Mouse (Mus musculus) embryonic facial prominence, embryonic 11.5 days (tissue): ENCODE measurements around the gene Tmem232. TPM values are rescaled to one million over a fixed set of nuclear protein-coding genes. Genes with fewer than 3 reads are reported as not detected.

Source experiments
- ATAC-seq: fragments of 200-750 bp; cut with Nextera tagmentation; replicated peaks from 2 replicates; pipeline ENCODE4 v1.8.0; 2017; ENCODE audit warnings: low read depth; ENCODE audit not compliant: insufficient number of reproducible peaks, low FRiP score, low TSS enrichment
- DNase-seq: peaks from one replicate; pipeline ENCODE4 v3.0.0-alpha.2; 2015; ENCODE audit warnings: low spot score
- H3K27ac ChIP-seq: fragments of 300-500 bp; sonication (generic); replicated peaks from 2 replicates; pipeline ENCODE4 v1.5.1; 2014; ENCODE audit warnings: mild to moderate bottlenecking, low read depth, low read length, control low read depth
- H3K27me3 ChIP-seq: fragments of 300-500 bp; sonication (generic); 2 replicates; pipeline ENCODE4 v1.6.1; 2014; ENCODE audit warnings: mild to moderate bottlenecking, low read length, moderate library complexity, mixed read lengths; ENCODE audit not compliant: control insufficient read depth, insufficient read depth
- H3K36me3 ChIP-seq: fragments of 300-500 bp; sonication (generic); replicated peaks from 2 replicates; pipeline ENCODE4 v1.6.1; 2014; ENCODE audit warnings: low read depth, mild to moderate bottlenecking, low read length, moderate library complexity, mixed read lengths; ENCODE audit not compliant: control insufficient read depth, insufficient read depth
- H3K4me1 ChIP-seq: fragments of 300-500 bp; sonication (generic); 2 replicates; pipeline ENCODE4 v1.6.1; 2014; ENCODE audit warnings: low read length, mixed read lengths; ENCODE audit not compliant: control insufficient read depth, insufficient read depth
- H3K4me2 ChIP-seq: fragments of 300-500 bp; sonication (generic); 2 replicates; pipeline ENCODE4 v1.6.1; 2014; ENCODE audit warnings: low read depth, mild to moderate bottlenecking, control low read depth, low read length, moderate library complexity
- H3K4me3 ChIP-seq: fragments of 300-500 bp; sonication (generic); 2 replicates; pipeline ENCODE4 v1.5.1; 2014; ENCODE audit warnings: low read depth, low read length, control low read depth
- H3K9ac ChIP-seq: fragments of 300-500 bp; sonication (generic); replicated peaks from 2 replicates; pipeline ENCODE4 v1.6.1; 2014; ENCODE audit warnings: mild to moderate bottlenecking, control low read depth, low read length
- H3K9me3 ChIP-seq: fragments of 300-500 bp; sonication (generic); replicated peaks from 2 replicates; pipeline ENCODE4 v1.6.1; 2016; ENCODE audit warnings: mild to moderate bottlenecking, low read length, inconsistent platforms, mixed read lengths; ENCODE audit not compliant: control insufficient read depth
- WGBS: fragments of 180-500 bp; shearing (Covaris S2); extraction: QIAGEN DNeasy Blood & Tissue Kit; methylation state at CpG from one replicate; pipeline ENCODE4 v1.1.7; 2014; 5-methylcytosine and 5-hydroxymethylcytosine counted together
- polyA plus RNA-seq: library from polyadenylated mRNA; unstranded; fragments of >200 nt; fragmentation: Nextera tagmentation; extraction: Ambion mirVana; gene quantifications from 2 replicates; pipeline ENCODE4 v1.2.1, GENCODE M21; 2014

Gene Tmem232
- 0.13 TPM in 1 of 2 replicates, not detected in the other for polyA plus RNA-seq

DNA sequence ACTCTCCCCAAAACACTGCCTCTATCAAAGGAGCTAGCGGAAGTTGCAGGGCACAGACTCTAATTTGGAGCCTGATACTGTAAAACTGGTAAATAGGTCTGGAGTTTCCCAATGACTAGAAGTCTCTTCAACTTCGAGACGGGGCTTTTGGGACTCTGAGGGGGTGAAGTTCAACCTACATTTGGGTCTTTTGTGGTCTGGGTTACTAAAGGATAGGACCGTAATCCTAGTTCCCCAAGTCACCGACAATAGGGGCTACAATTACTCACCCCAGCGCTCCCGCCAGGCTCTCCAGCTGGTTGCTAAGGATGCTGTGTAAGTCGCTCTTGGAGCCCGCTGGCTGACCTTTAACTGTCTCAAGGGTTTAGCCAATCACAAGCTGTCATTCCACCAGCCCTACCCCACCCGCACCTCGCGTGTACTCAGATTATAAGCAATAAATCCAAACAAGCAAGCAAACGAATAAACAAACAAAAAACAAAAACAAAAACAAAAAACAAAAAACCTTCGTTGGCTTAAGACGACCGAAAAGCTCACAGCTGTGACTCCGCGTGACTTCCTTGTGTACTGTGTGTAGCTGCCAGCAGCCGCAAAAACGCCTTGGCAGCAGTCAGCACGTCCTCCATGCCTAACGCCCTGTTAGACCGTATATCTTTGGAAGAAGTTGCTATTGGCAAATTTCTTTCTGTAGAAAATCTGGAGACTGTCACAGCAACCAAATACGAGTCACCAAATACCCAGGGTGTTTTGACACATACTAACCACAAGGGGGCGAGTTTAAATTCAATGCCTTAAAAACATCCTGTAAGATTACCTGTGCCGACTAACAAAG, at the start of gene Tmem232:
Gene Tmem232 (minus strand): TSS at position 342 of the 832 bp plus-strand sequence.
- DNase-seq (peak; percentile 67), ATAC-seq (no peak; the same call in 1 of the 2 replicates)
- Histone ChIP-seq H3K4me2 (peak within 1 kb of the TSS; percentile 41), H3K27ac (no peak within 1 kb of the TSS), H3K4me3 (peak within 1 kb of the TSS; percentile 19; the same call in 1 of the 2 replicates), H3K4me1 (no peaks in the 10 kb centered on the region), H3K36me3 (no peaks in the 10 kb centered on the region), H3K27me3 (no peaks in the 10 kb centered on the region), H3K9me3 (no peaks in the 10 kb centered on the region), H3K9ac (no peak within 1 kb of the TSS)
- 18% methylated on average over 26 of the region's 26 CpGs for WGBS

DNA sequence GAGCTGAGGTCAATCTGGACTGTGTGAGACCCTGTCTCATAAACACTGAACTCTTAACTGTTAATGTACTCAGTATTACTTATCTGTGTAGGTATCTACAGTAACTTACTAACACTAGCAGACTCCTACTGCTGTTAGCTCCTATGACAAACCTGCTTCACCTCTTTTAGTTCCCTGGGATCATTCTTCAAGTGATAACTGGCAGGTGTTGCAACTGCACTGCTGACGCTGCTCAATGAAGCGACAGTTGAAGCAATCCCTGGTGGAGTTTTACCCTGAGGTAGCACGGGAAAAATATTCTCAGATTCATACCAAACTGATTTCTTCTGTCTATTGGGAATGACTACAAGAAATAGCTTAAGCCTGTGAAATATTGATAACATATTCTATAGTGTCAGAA, 46.3 kb upstream of the Tmem232 start:
- no peaks in the 10 kb centered on the region for H3K36me3 ChIP-seq
- H3K27me3 ChIP-seq, result no peaks in the 10 kb centered on the region
- H3K4me2 ChIP-seq, result no peak overlapping the region
- no peaks in the 10 kb centered on the region for H3K9me3 ChIP-seq
- H3K4me1 ChIP-seq, result no peaks in the 10 kb centered on the region
- 95% methylated on average over 3 of the region's 3 CpGs for WGBS
- no peak overlapping the region for H3K4me3 ChIP-seq
- no peak for DNase-seq
- H3K27ac ChIP-seq, result no peak overlapping the region
- H3K9ac ChIP-seq, result no peak overlapping the region
- no peak for ATAC-seq

DNA sequence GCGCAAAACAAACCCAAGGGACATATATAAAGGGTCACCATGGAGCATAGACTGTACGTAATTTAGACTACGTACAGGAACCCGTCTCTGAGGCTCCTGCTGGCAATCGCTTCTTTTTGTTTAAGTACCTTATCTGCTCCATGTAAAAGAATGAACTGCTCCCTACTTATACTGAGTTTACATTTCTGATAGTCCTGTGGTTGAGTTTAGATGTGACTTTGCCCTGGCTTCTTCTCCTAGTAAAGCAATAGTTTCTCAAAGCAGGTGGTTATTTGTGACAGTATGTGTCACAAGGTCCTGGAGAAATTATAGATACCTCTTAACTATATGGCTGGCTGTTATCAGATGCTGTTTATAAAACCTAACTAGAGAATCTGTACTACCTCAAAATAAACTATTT, 40.9 kb upstream of the Tmem232 start:
- H3K4me2 ChIP-seq, result no peak overlapping the region
- no peak overlapping the region for H3K4me3 ChIP-seq
- H3K9ac ChIP-seq, result no peak overlapping the region
- no peak for ATAC-seq
- no peaks in the 10 kb centered on the region for H3K9me3 ChIP-seq
- H3K27ac ChIP-seq, result no peak overlapping the region
- H3K27me3 ChIP-seq, result no peaks in the 10 kb centered on the region
- DNase-seq, result no peak
- no peaks in the 10 kb centered on the region; the same call in 1 of the 2 replicates for H3K36me3 ChIP-seq
- 96% methylated on average over 5 of the region's 5 CpGs for WGBS
- H3K4me1 ChIP-seq, result no peaks in the 10 kb centered on the region

DNA sequence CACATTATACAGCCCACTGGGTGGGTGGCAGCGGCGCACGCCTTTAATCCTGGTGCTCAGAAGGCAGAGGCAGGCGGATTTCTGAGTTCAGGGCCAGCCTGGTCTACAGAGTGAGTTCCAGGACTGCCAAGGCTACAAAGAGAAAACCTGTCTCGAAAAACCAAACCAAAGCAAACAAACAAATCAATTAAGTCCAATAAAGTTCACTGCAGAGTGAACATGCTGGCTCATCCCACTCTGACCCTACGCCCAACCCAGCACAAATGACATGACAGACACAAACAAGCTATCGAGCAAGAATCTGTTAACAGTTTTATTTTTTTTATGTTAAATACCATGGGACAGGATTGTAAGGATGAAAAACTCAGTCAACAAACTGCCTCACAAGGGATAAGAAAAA, 39.2 kb upstream of the Tmem232 start:
- H3K36me3 ChIP-seq, result no peaks in the 10 kb centered on the region; the same call in 1 of the 2 replicates

DNA sequence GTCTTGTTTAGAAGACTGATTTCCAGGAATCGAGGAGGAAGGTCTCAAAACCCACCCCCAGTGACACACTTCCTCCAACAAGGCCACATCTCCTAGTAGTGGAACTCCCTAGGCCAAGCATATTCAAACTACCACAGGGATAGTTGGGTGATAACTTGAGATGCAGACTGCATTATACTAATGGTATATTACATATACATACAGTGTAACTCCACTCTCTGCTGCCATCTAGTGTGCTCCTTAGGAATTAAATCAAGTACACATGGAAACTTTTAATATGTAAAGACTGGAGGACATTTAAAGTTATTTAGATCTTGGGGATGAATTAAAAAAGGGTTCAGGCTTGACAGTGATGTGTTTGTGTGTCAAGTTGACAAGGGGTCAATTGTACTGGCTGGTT, 34.8 kb upstream of the Tmem232 start:
- no peak; the same call in 1 of the 2 replicates for ATAC-seq
- no peaks in the 10 kb centered on the region for H3K9me3 ChIP-seq
- H3K36me3 ChIP-seq, result no peaks in the 10 kb centered on the region; the same call in 1 of the 2 replicates
- H3K4me2 ChIP-seq, result no peak overlapping the region
- peak; percentile 74 for DNase-seq
- no peak overlapping the region for H3K27ac ChIP-seq
- H3K4me1 ChIP-seq, result no peaks in the 10 kb centered on the region
- H3K4me3 ChIP-seq, result no peak overlapping the region
- H3K27me3 ChIP-seq, result no peaks in the 10 kb centered on the region
- 100% methylated on average over 1 of the region's 1 CpGs for WGBS
- H3K9ac ChIP-seq, result no peak overlapping the region

More for the DNA sequence above, 39.2 kb upstream of the Tmem232 start:
- Histone ChIP-seq H3K27ac (no peak overlapping the region), H3K4me1 (no peaks in the 10 kb centered on the region), H3K9ac (no peak overlapping the region), H3K9me3 (no peaks in the 10 kb centered on the region), H3K4me3 (no peak overlapping the region), H3K27me3 (no peaks in the 10 kb centered on the region), H3K4me2 (no peak overlapping the region)
- ATAC-seq (no peak), DNase-seq (no peak)
- 93% methylated on average over 7 of the region's 7 CpGs for WGBS

DNA sequence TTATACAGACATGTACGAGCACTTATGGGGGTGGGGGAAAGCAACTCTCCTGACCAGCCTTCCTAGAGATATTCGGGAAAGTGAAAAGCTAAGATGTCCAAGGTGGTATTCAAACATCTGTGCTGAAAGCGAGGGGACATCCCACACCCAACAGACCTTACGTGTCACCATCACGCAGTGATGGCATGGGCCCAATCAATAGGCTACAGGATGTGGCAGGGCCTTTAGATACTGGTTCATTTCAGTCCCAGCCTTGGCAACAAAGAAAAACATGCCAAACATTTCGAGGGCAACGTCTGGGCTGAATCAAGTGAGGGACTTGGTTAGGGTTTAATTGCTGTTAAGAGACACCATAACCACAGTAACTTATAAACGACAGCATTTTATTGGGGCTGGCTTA, 34.3 kb upstream of the Tmem232 start:
- no peak for ATAC-seq
- H3K9ac ChIP-seq, result no peak overlapping the region
- H3K4me2 ChIP-seq, result no peak overlapping the region
- 81% methylated on average over 8 of the region's 8 CpGs for WGBS
- H3K27me3 ChIP-seq, result no peaks in the 10 kb centered on the region
- no peak overlapping the region for H3K27ac ChIP-seq
- H3K36me3 ChIP-seq, result no peaks in the 10 kb centered on the region; the same call in 1 of the 2 replicates
- H3K9me3 ChIP-seq, result no peaks in the 10 kb centered on the region
- no peak for DNase-seq
- no peak overlapping the region for H3K4me3 ChIP-seq
- H3K4me1 ChIP-seq, result no peaks in the 10 kb centered on the region

DNA sequence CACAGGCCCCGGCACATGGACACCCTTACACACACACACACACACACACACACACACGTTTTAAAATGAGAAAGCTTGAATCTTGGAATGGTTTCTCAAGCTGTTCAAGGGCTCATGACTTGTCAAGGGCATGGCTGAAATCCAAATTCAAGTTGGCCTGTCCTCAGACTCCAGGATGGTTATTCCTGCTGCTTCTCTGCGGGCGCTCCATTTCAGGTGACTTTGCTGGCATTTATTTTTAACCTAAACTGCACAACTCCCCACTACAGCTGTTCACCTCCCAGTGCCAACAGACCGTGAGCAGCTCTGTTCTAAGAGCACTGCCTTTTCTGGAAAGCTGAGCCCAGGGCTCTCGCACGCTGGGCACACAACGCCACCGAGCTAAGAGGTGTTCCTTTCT, 31.3 kb upstream of the Tmem232 start:
- DNase-seq, result no peak
- Histone ChIP-seq H3K9ac (no peak overlapping the region), H3K27ac (no peak overlapping the region), H3K4me2 (no peak overlapping the region), H3K4me3 (no peak overlapping the region), H3K36me3 (no peaks in the 10 kb centered on the region), H3K4me1 (no peaks in the 10 kb centered on the region), H3K9me3 (no peaks in the 10 kb centered on the region), H3K27me3 (no peaks in the 10 kb centered on the region)
- 88% methylated on average over 9 of the region's 9 CpGs for WGBS
- no peak for ATAC-seq

DNA sequence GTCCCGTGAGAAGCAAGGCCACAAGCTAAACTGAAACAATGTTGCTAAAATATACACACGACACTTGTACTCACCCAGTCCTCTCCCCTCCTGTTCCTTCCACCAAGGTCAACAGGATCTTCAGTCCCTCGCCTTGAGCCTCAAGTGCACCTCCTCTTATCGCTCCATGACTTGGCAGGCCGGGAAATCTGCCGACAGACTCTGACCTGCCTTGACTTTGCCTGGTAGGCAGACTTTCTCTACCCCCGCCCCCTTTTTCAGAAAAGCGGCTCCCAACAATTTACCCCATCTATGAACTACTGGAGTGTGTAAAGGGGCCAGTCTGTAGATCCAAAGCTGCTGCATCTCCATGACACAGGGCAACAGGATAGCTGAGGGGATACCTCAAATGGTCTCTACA, 30.9 kb upstream of the Tmem232 start:
- 88% methylated on average over 8 of the region's 8 CpGs for WGBS
- Histone ChIP-seq H3K9me3 (no peaks in the 10 kb centered on the region), H3K9ac (no peak overlapping the region), H3K27ac (no peak overlapping the region), H3K4me1 (no peaks in the 10 kb centered on the region), H3K4me2 (no peak overlapping the region), H3K36me3 (no peaks in the 10 kb centered on the region), H3K27me3 (no peaks in the 10 kb centered on the region), H3K4me3 (no peak overlapping the region)
- ATAC-seq (no peak), DNase-seq (no peak)
